Mouse (Mus musculus): ENCODE measurements around the gene Zfp580. TPM values are rescaled to one million over a fixed set of nuclear protein-coding genes. Genes with fewer than 3 reads are reported as not detected.

Zfp580 gene
- polyA plus RNA-seq, 1 experiment = 29.9 TPM

GRCm38 (mm10) chr7:5059421-5059820 lies 8.1 kb downstream of the Zfp580 start:
- TF ChIP-seq CTCF (IDR thresholded peaks at IDR 0.05; ENCODE audit: borderline replicate concordance, control insufficient read depth, extremely low read depth, insufficient read depth, low read length, poor library complexity) (no peak), POLR2A (IDR thresholded peaks at IDR 0.05; ENCODE audit: control insufficient read depth, extremely low read depth, insufficient read depth, low read length, poor library complexity) (no peak)
- H3K4me1 ChIP-seq (replicated peaks; ENCODE audit: control insufficient read depth, insufficient read depth, low read length) = peaks cover 18% of the 10 kb centered on the region
- H3K36me3 ChIP-seq (ENCODE audit: control insufficient read depth, insufficient read depth, low read length) = no peaks in the 10 kb centered on the region
- 92% methylated on average over 12 of the region's 12 CpGs for WGBS
- peaks cover 12% of the 10 kb centered on the region; the same call in 1 of the 2 replicates for H3K27me3 ChIP-seq (ENCODE audit: control insufficient read depth, insufficient read depth, low read length)
- no peak overlapping the region for H3K27ac ChIP-seq (ENCODE audit: control insufficient read depth, insufficient read depth, low read length)
- no peak for DNase-seq
- H3K4me3 ChIP-seq (ENCODE audit: control insufficient read depth, insufficient read depth, low read length) = no peak overlapping the region

DNA sequence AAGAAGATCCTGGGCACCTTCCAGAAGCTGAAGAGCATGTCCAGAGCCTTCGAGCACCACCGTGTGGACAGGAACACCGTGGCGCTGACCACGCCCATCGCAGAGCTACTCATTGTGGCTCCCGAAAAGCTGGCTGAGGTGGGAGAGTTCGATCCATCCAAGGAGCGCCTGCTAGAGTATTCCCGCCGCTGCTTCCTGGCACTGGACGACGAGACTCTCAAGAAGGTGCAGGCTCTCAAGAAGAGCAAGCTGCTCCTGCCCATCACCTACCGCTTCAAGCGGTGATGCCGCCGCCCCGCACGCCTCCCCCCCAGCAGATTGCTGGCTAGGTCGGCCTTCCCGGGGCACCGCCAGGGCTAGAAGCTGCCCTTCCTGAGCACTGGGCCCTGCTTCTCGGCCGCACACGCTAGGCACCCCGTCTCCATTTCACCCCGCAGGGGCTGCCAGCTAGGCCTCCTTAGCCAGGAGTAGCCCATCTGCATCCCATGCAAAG lies 8.9 kb downstream of the Zfp580 start:
- peaks cover 7% of the 10 kb centered on the region; the same call in 1 of the 2 replicates for H3K27me3 ChIP-seq (ENCODE audit: control insufficient read depth, insufficient read depth, low read length)
- peaks cover 18% of the 10 kb centered on the region for H3K4me1 ChIP-seq (replicated peaks; ENCODE audit: control insufficient read depth, insufficient read depth, low read length)
- peak overlapping the region; percentile 57 for H3K4me3 ChIP-seq (ENCODE audit: control insufficient read depth, insufficient read depth, low read length)
- no peaks in the 10 kb centered on the region for H3K36me3 ChIP-seq (ENCODE audit: control insufficient read depth, insufficient read depth, low read length)
- peak; percentile 65 for DNase-seq
- 3% methylated on average over 27 of the region's 27 CpGs for WGBS
- TF ChIP-seq CTCF (IDR thresholded peaks at IDR 0.05; ENCODE audit: borderline replicate concordance, control insufficient read depth, extremely low read depth, insufficient read depth, low read length, poor library complexity) (peak; percentile 45; the same call in 1 of the 2 replicates), POLR2A (IDR thresholded peaks at IDR 0.05; ENCODE audit: control insufficient read depth, extremely low read depth, insufficient read depth, low read length, poor library complexity) (no peak)
- H3K27ac ChIP-seq (ENCODE audit: control insufficient read depth, insufficient read depth, low read length) = peak overlapping the region; percentile 68; the same call in 1 of the 2 replicates

- H3K27ac ChIP-seq (ENCODE audit: control insufficient read depth, insufficient read depth, low read length) = peak overlapping the region; percentile 97
- under 1% methylated on average over 60 of the region's 60 CpGs for WGBS
- TF ChIP-seq CTCF (IDR thresholded peaks at IDR 0.05; ENCODE audit: borderline replicate concordance, control insufficient read depth, extremely low read depth, insufficient read depth, low read length, poor library complexity) = peak; percentile 77
- no peak; the same call in 1 of the 2 replicates for TF ChIP-seq POLR2A (IDR thresholded peaks at IDR 0.05; ENCODE audit: control insufficient read depth, extremely low read depth, insufficient read depth, low read length, poor library complexity)
- peak; percentile 99 for DNase-seq
- peak overlapping the region; percentile 85 for H3K4me3 ChIP-seq (ENCODE audit: control insufficient read depth, insufficient read depth, low read length)
- 0 out of 2 replicates have a peak, but pooled peaks cover 1% of the 10 kb centered on the region for H3K36me3 ChIP-seq (ENCODE audit: control insufficient read depth, insufficient read depth, low read length)
- peaks cover 18% of the 10 kb centered on the region for H3K4me1 ChIP-seq (replicated peaks; ENCODE audit: control insufficient read depth, insufficient read depth, low read length)
- peaks cover 7% of the 10 kb centered on the region; the same call in 1 of the 2 replicates for H3K27me3 ChIP-seq (ENCODE audit: control insufficient read depth, insufficient read depth, low read length)
Observed at GRCm38 (mm10) chr7:5060944-5061773, 9.8 kb downstream of the Zfp580 start.

- TF ChIP-seq POLR2A (IDR thresholded peaks at IDR 0.05; ENCODE audit: control insufficient read depth, extremely low read depth, insufficient read depth, low read length, poor library complexity) = peak; percentile 84
- no peak for TF ChIP-seq CTCF (IDR thresholded peaks at IDR 0.05; ENCODE audit: borderline replicate concordance, control insufficient read depth, extremely low read depth, insufficient read depth, low read length, poor library complexity)
- WGBS = under 1% methylated on average over 65 of the region's 65 CpGs
- H3K4me1 ChIP-seq (replicated peaks; ENCODE audit: control insufficient read depth, insufficient read depth, low read length) = peaks cover 15% of the 10 kb centered on the region
Observed at GRCm38 (mm10) chr7:5061774-5062359, 10.5 kb downstream of the Zfp580 start, which contains the start of gene U2af2. U2af2 (plus strand) TSS chr7:5062143.

DNA sequence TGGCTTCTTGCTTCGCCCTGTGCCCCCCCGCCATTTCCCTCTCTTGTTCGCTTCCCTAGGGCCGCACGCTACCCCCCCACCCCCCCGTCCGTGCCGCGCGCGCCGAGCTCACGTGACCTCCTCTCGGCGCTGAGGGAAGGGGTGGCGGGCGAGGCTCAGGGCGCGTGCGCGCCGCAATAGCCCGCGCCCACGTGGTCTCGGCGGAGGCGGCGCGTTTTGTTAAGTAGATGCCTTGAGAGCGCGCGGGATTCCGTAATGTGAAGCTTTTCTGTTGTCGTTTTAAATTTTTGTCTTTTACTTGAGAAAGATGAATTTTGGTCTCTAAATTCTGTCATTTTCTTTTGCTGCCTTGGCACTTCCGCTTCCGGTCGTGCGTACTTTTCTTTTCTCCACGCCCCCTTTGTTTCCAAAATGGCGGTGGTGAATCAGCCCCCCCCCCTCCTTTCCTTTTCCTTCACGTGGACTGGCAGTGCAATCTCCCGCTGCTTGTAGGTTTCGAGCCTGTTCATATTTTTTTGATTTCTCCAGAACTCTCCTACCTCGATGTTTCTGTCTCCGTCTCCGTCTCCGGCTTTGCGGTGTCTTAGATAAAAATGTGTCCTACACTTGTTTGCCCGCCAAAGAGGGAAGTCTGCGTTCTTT lies 11.1 kb downstream of the Zfp580 start:
- Histone ChIP-seq H3K27ac (ENCODE audit: control insufficient read depth, insufficient read depth, low read length) (peak overlapping the region; percentile 76), H3K27me3 (ENCODE audit: control insufficient read depth, insufficient read depth, low read length) (no peaks in the 10 kb centered on the region), H3K4me1 (replicated peaks; ENCODE audit: control insufficient read depth, insufficient read depth, low read length) (peaks cover 13% of the 10 kb centered on the region), H3K4me3 (ENCODE audit: control insufficient read depth, insufficient read depth, low read length) (peak overlapping the region; percentile 59), H3K36me3 (ENCODE audit: control insufficient read depth, insufficient read depth, low read length) (peaks cover 11% of the 10 kb centered on the region)
- no peak for DNase-seq
- WGBS = 0% methylated on average over 51 of the region's 51 CpGs
- TF ChIP-seq CTCF (IDR thresholded peaks at IDR 0.05; ENCODE audit: borderline replicate concordance, control insufficient read depth, extremely low read depth, insufficient read depth, low read length, poor library complexity) (no peak), POLR2A (IDR thresholded peaks at IDR 0.05; ENCODE audit: control insufficient read depth, extremely low read depth, insufficient read depth, low read length, poor library complexity) (no peak; the same call in 1 of the 2 replicates)

More at GRCm38 (mm10) chr7:5061774-5062359, 10.5 kb downstream of the Zfp580 start, which contains the start of gene U2af2:
- peaks cover 4% of the 10 kb centered on the region; the same call in 1 of the 2 replicates for H3K27me3 ChIP-seq (ENCODE audit: control insufficient read depth, insufficient read depth, low read length)
- H3K36me3 ChIP-seq (ENCODE audit: control insufficient read depth, insufficient read depth, low read length) = peaks cover 8% of the 10 kb centered on the region
- peak; percentile 95 for DNase-seq
- H3K27ac ChIP-seq (ENCODE audit: control insufficient read depth, insufficient read depth, low read length) = peak within 1 kb of the TSS; percentile 97
- peak within 1 kb of the TSS; percentile 85 for H3K4me3 ChIP-seq (ENCODE audit: control insufficient read depth, insufficient read depth, low read length)

- no peak for DNase-seq
- TF ChIP-seq POLR2A (IDR thresholded peaks at IDR 0.05; ENCODE audit: control insufficient read depth, extremely low read depth, insufficient read depth, low read length, poor library complexity) (no peak), CTCF (IDR thresholded peaks at IDR 0.05; ENCODE audit: borderline replicate concordance, control insufficient read depth, extremely low read depth, insufficient read depth, low read length, poor library complexity) (no peak)
- Histone ChIP-seq H3K4me3 (ENCODE audit: control insufficient read depth, insufficient read depth, low read length) (no peak overlapping the region), H3K27me3 (ENCODE audit: control insufficient read depth, insufficient read depth, low read length) (no peaks in the 10 kb centered on the region), H3K27ac (ENCODE audit: control insufficient read depth, insufficient read depth, low read length) (no peak overlapping the region), H3K4me1 (replicated peaks; ENCODE audit: control insufficient read depth, insufficient read depth, low read length) (peaks cover 8% of the 10 kb centered on the region), H3K36me3 (ENCODE audit: control insufficient read depth, insufficient read depth, low read length) (peaks cover 35% of the 10 kb centered on the region)
- WGBS = 94% methylated on average over 6 of the region's 6 CpGs
Observed at GRCm38 (mm10) chr7:5064886-5065285, 13.5 kb downstream of the Zfp580 start.
